Mouse (Mus musculus) kidney, embryonic 15.5 days (tissue): ENCODE results near the gene Guca2a. TPM values are rescaled to one million over a fixed set of nuclear protein-coding genes. Genes with fewer than 3 reads are reported as not detected.

Source experiments
- ATAC-seq: fragments of 200-750 bp; cut with Nextera tagmentation; replicated peaks from 2 replicates; pipeline ENCODE4 v1.8.0; 2017; ENCODE audit warnings: moderate TSS enrichment; ENCODE audit not compliant: low FRiP score
- H3K27ac ChIP-seq: fragments of 300-500 bp; sonication (generic); 2 replicates; pipeline ENCODE4 v1.5.1; 2015; ENCODE audit warnings: mild to moderate bottlenecking, inconsistent platforms
- H3K27me3 ChIP-seq: fragments of 300-500 bp; sonication (generic); 2 replicates; pipeline ENCODE4 v1.6.1; 2015; ENCODE audit warnings: inconsistent platforms
- H3K36me3 ChIP-seq: fragments of 300-500 bp; sonication (generic); 2 replicates; pipeline ENCODE4 v1.6.1; 2015; ENCODE audit warnings: inconsistent platforms
- H3K4me1 ChIP-seq: fragments of 300-500 bp; sonication (generic); 2 replicates; pipeline ENCODE4 v1.6.1; 2015; ENCODE audit warnings: inconsistent platforms
- H3K4me2 ChIP-seq: fragments of 300-500 bp; sonication (generic); 2 replicates; pipeline ENCODE4 v1.6.1; 2015; ENCODE audit warnings: moderate library complexity, mild to moderate bottlenecking, inconsistent platforms
- H3K4me3 ChIP-seq: fragments of 300-500 bp; sonication (generic); replicated peaks from 2 replicates; pipeline ENCODE4 v1.5.1; 2015; ENCODE audit warnings: mild to moderate bottlenecking, inconsistent platforms
- H3K9ac ChIP-seq: fragments of 300-500 bp; sonication (generic); 2 replicates; pipeline ENCODE4 v1.6.1; 2015; ENCODE audit warnings: mild to moderate bottlenecking, inconsistent platforms
- H3K9me3 ChIP-seq: fragments of 300-500 bp; sonication (generic); replicated peaks from 2 replicates; pipeline ENCODE4 v1.6.1; 2016; ENCODE audit warnings: inconsistent platforms
- WGBS: fragments of 180-500 bp; shearing (Covaris S2); methylation state at CpG from one replicate; pipeline ENCODE4 v1.1.7; 2015; ENCODE audit warnings: mixed read lengths; 5-methylcytosine and 5-hydroxymethylcytosine counted together
- polyA plus RNA-seq: library from polyadenylated mRNA; unstranded; fragments of >200 nt; fragmentation: Nextera tagmentation; extraction: Ambion mirVana; gene quantifications from 2 replicates; pipeline ENCODE4 v1.2.1, GENCODE M21; 2015

Gene Guca2a
- 5.0 and 8.9 TPM in 2 replicates for polyA plus RNA-seq

- peaks cover 18% of the 10 kb centered on the region for H3K4me1 ChIP-seq
- no peak within 1 kb of the TSS for H3K9ac ChIP-seq
- peak within 1 kb of the TSS; percentile 54 for H3K27ac ChIP-seq
- H3K4me2 ChIP-seq = no peak within 1 kb of the TSS
- no peaks in the 10 kb centered on the region for H3K27me3 ChIP-seq
- H3K36me3 ChIP-seq = peaks cover 4% of the 10 kb centered on the region; the same call in 1 of the 2 replicates
- no peaks in the 10 kb centered on the region for H3K9me3 ChIP-seq
- 55% methylated on average over 4 of the region's 4 CpGs for WGBS
- ATAC-seq = peak; percentile 46; the same call in 1 of the 2 replicates
- no peak within 1 kb of the TSS for H3K4me3 ChIP-seq
Observed at GRCm38 (mm10) chr4:119637176-119637845, at the start of gene Guca2a. TSS of gene Guca2a (plus strand) at chr4:119637704.

- Histone ChIP-seq H3K27ac (no peak overlapping the region), H3K4me2 (no peak overlapping the region), H3K9me3 (no peaks in the 10 kb centered on the region), H3K9ac (no peak overlapping the region), H3K4me3 (no peak overlapping the region), H3K4me1 (peaks cover 4% of the 10 kb centered on the region; the same call in 1 of the 2 replicates), H3K36me3 (peaks cover 26% of the 10 kb centered on the region), H3K27me3 (no peaks in the 10 kb centered on the region)
- WGBS = 94% methylated on average over 2 of the region's 2 CpGs
- ATAC-seq = no peak
Observed at GRCm38 (mm10) chr4:119588037-119588436, 49.5 kb upstream of the Guca2a start.

GRCm38 (mm10) chr4:119589423-119589822 is 48.1 kb upstream of the Guca2a start:
- Histone ChIP-seq H3K4me3 (no peak overlapping the region), H3K9me3 (no peaks in the 10 kb centered on the region), H3K4me1 (peaks cover 4% of the 10 kb centered on the region; the same call in 1 of the 2 replicates), H3K27me3 (no peaks in the 10 kb centered on the region), H3K36me3 (peaks cover 26% of the 10 kb centered on the region), H3K9ac (no peak overlapping the region), H3K27ac (no peak overlapping the region), H3K4me2 (no peak overlapping the region)
- WGBS = 71% methylated on average over 2 of the region's 2 CpGs
- no peak for ATAC-seq

GRCm38 (mm10) chr4:119590027-119590426 is 47.5 kb upstream of the Guca2a start:
- 87% methylated on average over 1 of the region's 1 CpGs for WGBS
- H3K27me3 ChIP-seq = no peaks in the 10 kb centered on the region

GRCm38 (mm10) chr4:119592479-119592878 is 45.0 kb upstream of the Guca2a start:
- peaks cover 4% of the 10 kb centered on the region; the same call in 1 of the 2 replicates for H3K4me1 ChIP-seq
- 75% methylated on average over 3 of the region's 3 CpGs for WGBS
- no peaks in the 10 kb centered on the region for H3K9me3 ChIP-seq
- no peaks in the 10 kb centered on the region for H3K27me3 ChIP-seq
- H3K9ac ChIP-seq = no peak overlapping the region
- peaks cover 6% of the 10 kb centered on the region; the same call in 1 of the 2 replicates for H3K36me3 ChIP-seq
- no peak overlapping the region for H3K4me2 ChIP-seq
- no peak overlapping the region for H3K4me3 ChIP-seq
- ATAC-seq = no peak
- H3K27ac ChIP-seq = no peak overlapping the region

More at GRCm38 (mm10) chr4:119590027-119590426, 47.5 kb upstream of the Guca2a start:
- no peak overlapping the region for H3K4me3 ChIP-seq
- H3K9me3 ChIP-seq = no peaks in the 10 kb centered on the region
- no peak for ATAC-seq
- no peak overlapping the region for H3K27ac ChIP-seq
- peaks cover 26% of the 10 kb centered on the region for H3K36me3 ChIP-seq
- H3K4me2 ChIP-seq = no peak overlapping the region
- peaks cover 4% of the 10 kb centered on the region; the same call in 1 of the 2 replicates for H3K4me1 ChIP-seq
- no peak overlapping the region for H3K9ac ChIP-seq

GRCm38 (mm10) chr4:119594331-119594730 is 43.2 kb upstream of the Guca2a start:
- H3K27ac ChIP-seq = no peak overlapping the region
- no peak overlapping the region for H3K4me3 ChIP-seq
- H3K4me1 ChIP-seq = peaks cover 4% of the 10 kb centered on the region; the same call in 1 of the 2 replicates
- WGBS = 89% methylated on average over 14 of the region's 14 CpGs
- no peaks in the 10 kb centered on the region; the same call in 1 of the 2 replicates for H3K36me3 ChIP-seq
- no peak overlapping the region for H3K4me2 ChIP-seq
- no peak overlapping the region for H3K9ac ChIP-seq
- H3K9me3 ChIP-seq = no peaks in the 10 kb centered on the region
- ATAC-seq = no peak
- H3K27me3 ChIP-seq = no peaks in the 10 kb centered on the region

- Histone ChIP-seq H3K4me2 (no peak overlapping the region), H3K4me1 (no peaks in the 10 kb centered on the region), H3K4me3 (no peak overlapping the region), H3K27me3 (no peaks in the 10 kb centered on the region), H3K9me3 (no peaks in the 10 kb centered on the region), H3K9ac (no peak overlapping the region), H3K27ac (no peak overlapping the region), H3K36me3 (peaks cover 23% of the 10 kb centered on the region)
- WGBS = 71% methylated on average over 1 of the region's 1 CpGs
- no peak for ATAC-seq
Observed at GRCm38 (mm10) chr4:119599605-119600004, 37.9 kb upstream of the Guca2a start.

GRCm38 (mm10) chr4:119609488-119609887 is 28.0 kb upstream of the Guca2a start:
- Histone ChIP-seq H3K4me2 (no peak overlapping the region), H3K36me3 (peaks cover 27% of the 10 kb centered on the region), H3K9ac (no peak overlapping the region), H3K9me3 (no peaks in the 10 kb centered on the region), H3K4me1 (no peaks in the 10 kb centered on the region), H3K27me3 (no peaks in the 10 kb centered on the region), H3K27ac (no peak overlapping the region), H3K4me3 (no peak overlapping the region)
- ATAC-seq = no peak
- WGBS = 98% methylated on average over 1 of the region's 1 CpGs

GRCm38 (mm10) chr4:119614078-119614477 is 23.4 kb upstream of the Guca2a start:
- H3K4me3 ChIP-seq = no peak overlapping the region
- H3K27ac ChIP-seq = no peak overlapping the region
- 58% methylated on average over 1 of the region's 1 CpGs for WGBS
- no peaks in the 10 kb centered on the region for H3K27me3 ChIP-seq
- H3K9ac ChIP-seq = no peak overlapping the region
- ATAC-seq = no peak
- no peaks in the 10 kb centered on the region for H3K9me3 ChIP-seq
- H3K36me3 ChIP-seq = peaks cover 23% of the 10 kb centered on the region
- no peak overlapping the region for H3K4me2 ChIP-seq
- H3K4me1 ChIP-seq = no peaks in the 10 kb centered on the region

- no peak overlapping the region for H3K9ac ChIP-seq
- H3K4me1 ChIP-seq = no peaks in the 10 kb centered on the region
- WGBS = 70% methylated on average over 4 of the region's 4 CpGs
- no peak overlapping the region for H3K27ac ChIP-seq
- H3K4me2 ChIP-seq = no peak overlapping the region
- no peaks in the 10 kb centered on the region for H3K9me3 ChIP-seq
- no peak overlapping the region for H3K4me3 ChIP-seq
- H3K27me3 ChIP-seq = no peaks in the 10 kb centered on the region
- ATAC-seq = no peak
- peaks cover 29% of the 10 kb centered on the region for H3K36me3 ChIP-seq
Observed at GRCm38 (mm10) chr4:119614724-119615123, 22.8 kb upstream of the Guca2a start.

- no peak overlapping the region for H3K27ac ChIP-seq
- H3K27me3 ChIP-seq = no peaks in the 10 kb centered on the region
- no peak overlapping the region for H3K4me3 ChIP-seq
- 81% methylated on average over 7 of the region's 7 CpGs for WGBS
- H3K4me2 ChIP-seq = no peak overlapping the region
- H3K36me3 ChIP-seq = peaks cover 76% of the 10 kb centered on the region
- ATAC-seq = no peak
- H3K4me1 ChIP-seq = peaks cover 6% of the 10 kb centered on the region
- H3K9me3 ChIP-seq = no peaks in the 10 kb centered on the region
- no peak overlapping the region for H3K9ac ChIP-seq
Observed at GRCm38 (mm10) chr4:119626081-119626645, 11.3 kb upstream of the Guca2a start.

GRCm38 (mm10) chr4:119626876-119627275 is 10.6 kb upstream of the Guca2a start:
- ATAC-seq = no peak
- H3K4me1 ChIP-seq = peaks cover 13% of the 10 kb centered on the region
- no peak overlapping the region for H3K9ac ChIP-seq
- WGBS = 88% methylated on average over 3 of the region's 3 CpGs
- no peak overlapping the region for H3K4me2 ChIP-seq
- H3K9me3 ChIP-seq = no peaks in the 10 kb centered on the region
- no peak overlapping the region for H3K4me3 ChIP-seq
- H3K27me3 ChIP-seq = no peaks in the 10 kb centered on the region
- no peak overlapping the region for H3K27ac ChIP-seq
- peaks cover 69% of the 10 kb centered on the region for H3K36me3 ChIP-seq
